28 mouse cellular contexts compared by ENCODE assay signal in genomic region chr6:146184771-146185170, GRCm38 (mm10).
DNase-seq lines count a peak whose midpoint lies in the region; ATAC-seq and TF ChIP-seq lines count a peak whose summit lies in the region.
"Had no signal": no experiment of that assay in that cellular context is flagged by ENCODE, and none has a peak within 500 bp of the region (broad histone marks: within the 10 kb centered on the region; RNA-seq: fewer than 3 reads in every experiment).

No protein-coding gene starts in this region.

- 31% methylated on average over 9 of the region's 9 CpGs for WGBS in cerebellum, adult 2 months
- WGBS in midbrain, postnatal 0 days = 90% methylated on average over 9 of the region's 9 CpGs

- TF ChIP-seq CTCF in cerebellum, adult 2 months (IDR thresholded peaks at IDR 0.05; ENCODE audit: borderline replicate concordance, insufficient read depth, low read depth, low read length) = no peak
- TF ChIP-seq CTCF in midbrain, postnatal 0 days (IDR thresholded peaks at IDR 0.05) = no peak

- H3K4me1 ChIP-seq in cerebellum, adult 2 months (ENCODE audit: control insufficient read depth, insufficient read depth, low read length) = peaks cover 3% of the 10 kb centered on the region; the same call in 1 of the 2 replicates
- no peaks in the 10 kb centered on the region for H3K4me1 ChIP-seq in midbrain, postnatal 0 days (ENCODE audit: insufficient read depth, low read length)
- H3K4me1 ChIP-seq: forebrain, embryonic 13.5 days; heart, embryonic 10.5 days; heart, embryonic 15.5 days; intestine, embryonic 15.5 days; midbrain, embryonic 10.5 days had no signal

- H3K9ac ChIP-seq in midbrain, postnatal 0 days (replicated peaks; ENCODE audit: low read length, poor library complexity, severe bottlenecking) = no peak overlapping the region
- H3K9ac ChIP-seq: forebrain, embryonic 13.5 days; heart, embryonic 15.5 days; hindbrain, embryonic 12.5 days; intestine, embryonic 15.5 days; limb, embryonic 13.5 days; midbrain, embryonic 15.5 days had no signal

- H3K4me3 ChIP-seq in cerebellum, adult 2 months (replicated peaks; ENCODE audit: insufficient read depth, low read depth, low read length) = no peak overlapping the region
- no peak overlapping the region for H3K4me3 ChIP-seq in midbrain, postnatal 0 days (ENCODE audit: low read depth, low read length)
- H3K4me3 ChIP-seq: forebrain, embryonic 13.5 days; heart, embryonic 10.5 days; heart, embryonic 15.5 days; hindbrain, embryonic 12.5 days; intestine, embryonic 15.5 days; layer of hippocampus, adult 2 months; limb, embryonic 13.5 days; midbrain, embryonic 10.5 days; midbrain, embryonic 15.5 days had no signal

- no peak overlapping the region for H3K27ac ChIP-seq in cerebellum, adult 2 months (ENCODE audit: insufficient read depth, low read length)
- no peak overlapping the region for H3K27ac ChIP-seq in midbrain, postnatal 0 days (ENCODE audit: low read depth, low read length)
- H3K27ac ChIP-seq: forebrain, embryonic 13.5 days; heart, embryonic 10.5 days; heart, embryonic 15.5 days; hindbrain, embryonic 12.5 days; hindbrain, postnatal 0 days; intestine, embryonic 15.5 days; layer of hippocampus, adult 2 months; limb, embryonic 13.5 days; midbrain, embryonic 10.5 days; midbrain, embryonic 15.5 days had no signal

- H3K9me3 ChIP-seq in midbrain, postnatal 0 days (ENCODE audit: low read length) = no peaks in the 10 kb centered on the region
- H3K9me3 ChIP-seq: forebrain, embryonic 13.5 days; heart, embryonic 10.5 days; heart, embryonic 15.5 days; hindbrain, embryonic 12.5 days; intestine, embryonic 15.5 days; limb, embryonic 13.5 days; midbrain, embryonic 10.5 days; midbrain, embryonic 15.5 days had no signal

- no peak overlapping the region for H3K4me2 ChIP-seq in midbrain, postnatal 0 days (ENCODE audit: low read depth, low read length, poor library complexity, severe bottlenecking)
- H3K4me2 ChIP-seq: forebrain, embryonic 13.5 days; heart, embryonic 15.5 days; hindbrain, embryonic 12.5 days; intestine, embryonic 15.5 days; limb, embryonic 13.5 days; liver, embryonic 11.5 days; midbrain, embryonic 15.5 days had no signal

- ATAC-seq in midbrain, postnatal 0 days (ENCODE audit: low FRiP score) = no peak
- ATAC-seq: forebrain, embryonic 13.5 days; hindbrain, postnatal 0 days; lung, postnatal 0 days; midbrain, embryonic 15.5 days had no signal

- TF ChIP-seq POLR2A in cerebellum, adult 2 months (IDR thresholded peaks at IDR 0.05; ENCODE audit: borderline replicate concordance, insufficient read depth, low read length) = no peak

- DNase-seq in heart, adult 11 months = peak; percentile 85
- DNase-seq in heart, adult 18-20 months = no peak
- DNase-seq in brain, adult 2 months (ENCODE audit: low read depth, low spot score) = peak; percentile 30
- DNase-seq in cerebellum, adult 2 months = peak; percentile 16 to 21
- peak; percentile 18 to 45 for DNase-seq in cerebellum, postnatal 36 days
- no peak for DNase-seq in midbrain, postnatal 0 days (ENCODE audit: low spot score)
- no peak for DNase-seq in layer of hippocampus, adult 9-10 months (ENCODE audit: low spot score)
- DNase-seq: adrenal gland, postnatal 14 days; gastrocnemius, postnatal 10 days; kidney, adult 2 months; kidney, postnatal 36 days; layer of hippocampus, postnatal 36 days; lung, adult 18-20 months; lung, postnatal 4 days; spleen, adult 18-20 months; thymus, postnatal 4 days had no signal

- no peaks in the 10 kb centered on the region for H3K27me3 ChIP-seq in cerebellum, adult 2 months (ENCODE audit: control insufficient read depth, insufficient read depth, low read length)
- H3K27me3 ChIP-seq in midbrain, postnatal 0 days (ENCODE audit: insufficient read depth, low read length) = no peaks in the 10 kb centered on the region
- H3K27me3 ChIP-seq: forebrain, embryonic 13.5 days; heart, embryonic 15.5 days; hindbrain, embryonic 12.5 days; intestine, embryonic 15.5 days; limb, embryonic 13.5 days; midbrain, embryonic 15.5 days had no signal

- H3K36me3 ChIP-seq in midbrain, postnatal 0 days (ENCODE audit: insufficient read depth, low read length) = no peaks in the 10 kb centered on the region
- H3K36me3 ChIP-seq: heart, embryonic 10.5 days; hindbrain, embryonic 12.5 days; intestine, embryonic 15.5 days; limb, embryonic 13.5 days; midbrain, embryonic 10.5 days; midbrain, embryonic 15.5 days had no signal

Comparison
In these comparisons a context has a peak if more than half of its experiments do, and no peak if none do; other contexts are left out.
1. DNase-seq: peak in heart, adult 11 months (single experiment), brain, adult 2 months (single experiment), cerebellum, adult 2 months (2 of 2) and cerebellum, postnatal 36 days (2 of 2); none in heart, adult 18-20 months (0 of 2), midbrain, postnatal 0 days (single experiment) and layer of hippocampus, adult 9-10 months (single experiment).